Mouse (Mus musculus): ENCODE measurements around the gene Col18a1.

DNA sequence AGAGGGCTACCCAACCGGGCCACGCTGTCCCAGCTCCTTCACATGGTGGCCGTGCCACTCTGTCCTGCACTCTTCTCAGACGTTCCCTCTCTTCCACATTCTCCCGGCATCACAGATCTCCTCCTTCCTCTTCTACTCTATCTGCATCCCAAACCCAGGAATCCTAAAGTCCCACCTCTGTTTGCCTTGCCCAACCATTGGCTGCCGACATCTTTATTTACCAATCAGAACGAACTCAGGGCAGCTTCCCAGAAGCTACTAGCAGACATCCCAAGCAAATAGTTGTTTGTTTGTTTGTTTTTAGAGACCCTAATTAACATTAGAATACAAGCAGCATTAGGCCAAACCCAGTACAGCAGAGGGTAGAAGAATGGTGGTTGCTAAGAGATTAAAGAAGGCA lies 12.3 kb upstream of the Col18a1 start:
- TF ChIP-seq CTCF (conservative IDR thresholded peaks at IDR 0.05; ENCODE audit: low read length) (no peak), NANOG (IDR thresholded peaks at IDR 0.05; ENCODE audit: borderline replicate concordance, low read length) (no peak), POU5F1 (IDR thresholded peaks at IDR 0.05; ENCODE audit: borderline replicate concordance, low read length) (no peak)

Data from E14TG2a.4 (cell line).